Mouse (Mus musculus): Measurements from ENCODE around the gene Tlcd1.

GRCm38 (mm10) chr11:78211513-78211912, 35.0 kb downstream of the Tlcd1 start:
- TF ChIP-seq CTCF (IDR thresholded peaks at IDR 0.05) (no peak), EP300 (IDR thresholded peaks at IDR 0.05) (no peak)
